Mouse (Mus musculus): ENCODE results near the gene Gucy2c. TPM values are rescaled to one million over a fixed set of nuclear protein-coding genes. Genes with fewer than 3 reads are reported as not detected.
"Not testable (repeated sequence)": the region's sequence is repeated elsewhere in the genome, so short reads cannot be mapped to it uniquely, and the experiment has no call there.

Gucy2c gene
- polyA plus RNA-seq, 1 experiment = 0.10 TPM

DNA sequence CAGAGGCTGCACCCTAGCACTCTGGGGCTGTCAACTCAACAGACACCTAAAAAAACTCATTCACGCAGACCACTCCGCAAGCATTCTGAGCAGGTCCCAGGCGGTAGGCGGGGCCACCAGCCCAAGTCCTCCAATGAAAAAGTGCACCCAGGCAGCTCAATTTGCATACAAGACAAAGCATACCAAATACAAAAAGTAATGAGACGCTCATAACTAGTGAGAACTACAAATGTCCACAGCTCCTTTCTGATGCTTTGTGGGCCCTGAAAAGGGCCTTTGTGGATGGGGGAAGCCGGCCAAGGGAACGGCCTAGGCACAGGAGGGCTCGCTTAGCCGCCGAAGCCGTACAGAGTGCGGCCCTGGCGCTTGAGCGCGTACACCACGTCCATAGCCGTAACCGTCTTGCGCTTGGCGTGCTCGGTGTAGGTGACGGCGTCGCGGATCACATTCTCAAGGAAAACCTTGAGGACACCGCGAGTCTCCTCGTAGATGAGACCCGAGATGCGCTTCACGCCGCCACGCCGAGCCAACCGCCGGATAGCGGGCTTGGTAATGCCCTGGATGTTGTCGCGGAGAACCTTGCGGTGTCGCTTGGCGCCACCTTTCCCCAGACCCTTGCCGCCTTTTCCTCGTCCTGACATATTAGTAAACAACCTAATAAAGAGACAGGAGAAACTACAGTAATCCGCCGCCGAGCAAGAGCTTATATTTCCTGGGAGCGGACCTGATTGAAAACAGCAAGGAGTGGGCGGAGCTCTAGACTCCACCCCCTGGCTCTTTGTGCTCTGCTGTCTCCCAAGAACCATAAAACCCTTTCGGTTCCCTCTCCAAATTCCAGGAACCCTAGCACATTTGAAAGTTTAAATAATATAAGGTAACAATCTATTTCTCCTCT lies 22.4 kb upstream of the Gucy2c start, which contains the start of gene Hist4h4:
Hist4h4 (minus strand) TSS at position 677 of the 895 bp plus-strand sequence.
- peak; percentile 93 to 100 for DNase-seq (ENCODE audit: extremely low spot score in 1 of 2, low spot score in 1 of 2)

DNA sequence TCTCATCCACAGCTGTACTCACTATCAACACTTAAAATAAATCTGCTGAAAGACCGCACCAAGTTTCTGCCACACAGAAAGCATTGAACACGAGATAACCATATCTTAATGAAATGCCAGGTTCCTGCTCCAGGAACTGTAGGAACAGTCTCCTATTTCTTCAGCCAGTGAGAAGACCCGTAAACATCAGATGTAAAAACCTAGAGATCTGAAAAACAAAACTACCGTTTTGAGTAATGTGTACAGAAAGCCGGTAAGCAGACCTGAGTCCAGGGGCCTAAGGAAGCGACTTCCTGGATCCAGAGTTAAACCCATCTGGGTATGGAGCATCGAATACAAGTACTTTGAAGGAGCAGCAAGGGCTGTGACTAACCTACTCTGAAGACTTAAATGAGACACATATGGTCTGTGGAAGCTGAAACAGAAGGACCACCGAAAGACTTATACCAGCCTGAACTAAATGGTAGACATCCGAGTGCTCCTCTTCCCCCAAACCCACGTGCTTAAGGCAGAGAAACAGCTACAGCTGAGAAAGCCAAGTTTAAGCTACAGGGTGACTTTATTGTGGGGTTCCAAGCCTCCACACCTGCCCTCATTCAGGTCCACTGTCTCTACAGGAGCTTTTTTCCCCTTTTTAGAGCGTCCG lies 21.7 kb upstream of the Gucy2c start:
- DNase-seq (ENCODE audit: extremely low spot score in 1 of 2, low spot score in 1 of 2) = no peak

- no peak for DNase-seq (ENCODE audit: extremely low spot score in 1 of 2, low spot score in 1 of 2)
Measured at GRCm38 (mm10) chr6:136801274-136801673, 19.7 kb upstream of the Gucy2c start.

- no peak for DNase-seq (ENCODE audit: extremely low spot score in 1 of 2, low spot score in 1 of 2)
Measured at GRCm38 (mm10) chr6:136800710-136801109, 19.1 kb upstream of the Gucy2c start.

GRCm38 (mm10) chr6:136797874-136798693 lies 16.5 kb upstream of the Gucy2c start:
- DNase-seq (ENCODE audit: extremely low spot score in 1 of 2, low spot score in 1 of 2) = not testable (repeated sequence)

DNA sequence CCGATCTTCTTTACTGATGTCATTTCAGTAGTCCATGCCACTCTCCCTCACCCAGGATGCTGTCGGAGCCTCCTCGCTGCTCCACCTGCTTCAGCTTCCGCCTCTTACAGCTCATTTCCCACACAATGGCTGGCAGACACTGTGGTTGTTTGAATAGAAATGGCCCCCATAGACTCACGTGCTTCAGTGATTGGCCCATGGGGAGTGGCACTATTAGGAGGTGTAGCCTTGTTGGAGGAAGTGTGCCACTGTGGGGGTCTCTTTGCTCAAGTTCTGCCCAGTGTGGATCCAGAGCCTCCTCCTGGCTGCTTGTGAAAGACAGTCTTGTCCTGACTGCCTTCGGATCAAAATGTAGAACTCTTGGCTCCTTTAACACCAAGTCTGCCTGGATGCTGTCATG lies 14.3 kb upstream of the Gucy2c start:
- DNase-seq (ENCODE audit: extremely low spot score in 1 of 2, low spot score in 1 of 2) = no peak

DNA sequence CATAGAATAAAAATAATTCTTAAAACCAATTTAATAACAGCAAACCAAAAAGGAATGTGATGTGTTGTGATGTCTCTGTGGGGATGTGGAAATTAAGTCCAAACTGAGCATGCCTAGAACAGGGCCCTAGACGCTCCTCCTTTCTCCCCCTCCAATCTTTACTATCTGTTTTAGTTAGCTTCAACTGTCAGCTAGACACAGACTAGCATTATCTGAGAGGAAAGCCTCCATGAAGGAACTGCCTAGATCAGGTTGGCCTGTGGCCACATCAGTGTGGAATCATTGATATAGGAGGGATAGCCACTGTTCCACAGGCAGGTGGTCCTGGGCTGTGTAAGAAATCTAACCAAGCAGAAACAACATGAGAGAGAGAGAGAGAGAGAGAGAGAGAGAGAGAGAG lies 13.5 kb upstream of the Gucy2c start:
- no peak for DNase-seq (ENCODE audit: extremely low spot score in 1 of 2, low spot score in 1 of 2)

- no peak for DNase-seq (ENCODE audit: extremely low spot score in 1 of 2, low spot score in 1 of 2)
Measured at GRCm38 (mm10) chr6:136793831-136794525, 12.4 kb upstream of the Gucy2c start.

GRCm38 (mm10) chr6:136792884-136793758 lies 11.6 kb upstream of the Gucy2c start:
- no peak for DNase-seq (ENCODE audit: extremely low spot score in 1 of 2, low spot score in 1 of 2)

GRCm38 (mm10) chr6:136789391-136789971 lies 7.9 kb upstream of the Gucy2c start:
- DNase-seq (ENCODE audit: extremely low spot score in 1 of 2, low spot score in 1 of 2) = no peak

GRCm38 (mm10) chr6:136782761-136783160 lies 1.2 kb upstream of the Gucy2c start:
- peak in 1 of 2 experiments; percentile 47 for DNase-seq (ENCODE audit: extremely low spot score in 1 of 2, low spot score in 1 of 2)

GRCm38 (mm10) chr6:136782146-136782545 lies 581 bp upstream of the Gucy2c start:
- DNase-seq (ENCODE audit: extremely low spot score in 1 of 2, low spot score in 1 of 2) = no peak

GRCm38 (mm10) chr6:136776392-136776791 lies 5.2 kb downstream of the Gucy2c start:
- DNase-seq (ENCODE audit: extremely low spot score in 1 of 2, low spot score in 1 of 2) = no peak

DNA sequence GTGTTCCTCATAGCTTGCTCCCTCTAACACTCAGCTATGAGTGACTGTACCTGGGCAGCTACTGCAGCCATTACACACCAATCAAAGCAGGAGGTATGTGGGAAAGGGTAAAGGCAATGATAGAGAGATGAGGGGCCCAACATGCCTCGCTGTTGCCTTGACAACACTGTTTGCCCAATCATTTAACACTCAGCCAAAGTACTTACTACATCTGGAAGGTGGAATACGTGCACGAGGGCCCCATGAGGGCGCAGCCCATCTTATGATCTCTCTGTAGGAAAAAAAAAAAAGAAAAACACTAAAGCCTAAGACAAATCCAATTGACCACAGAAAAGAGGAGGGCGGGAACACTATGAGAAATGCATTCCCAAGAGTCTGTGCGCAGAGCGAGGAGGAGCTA lies 11.7 kb downstream of the Gucy2c start:
- DNase-seq (ENCODE audit: extremely low spot score in 1 of 2, low spot score in 1 of 2) = no peak

DNA sequence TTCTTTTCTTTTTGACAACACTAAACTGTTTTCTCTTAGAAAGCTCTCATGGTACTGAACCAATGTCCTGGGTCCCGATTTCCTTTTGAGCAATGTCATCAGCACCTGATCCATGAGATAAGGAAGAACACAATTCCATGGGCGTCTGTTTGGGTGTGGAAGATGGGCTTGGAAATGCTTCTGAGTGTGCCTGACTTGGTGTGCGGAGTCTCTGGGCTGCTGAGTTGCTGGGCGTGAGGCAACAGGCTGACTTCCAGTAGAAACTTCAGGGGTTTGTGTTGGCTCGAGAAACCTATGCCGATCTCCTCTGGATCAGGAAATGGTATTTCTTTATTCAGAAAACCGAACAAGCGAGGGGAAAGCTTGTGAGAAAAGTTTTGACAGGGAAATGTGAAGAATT lies 12.4 kb downstream of the Gucy2c start:
- no peak for DNase-seq (ENCODE audit: extremely low spot score in 1 of 2, low spot score in 1 of 2)

DNA sequence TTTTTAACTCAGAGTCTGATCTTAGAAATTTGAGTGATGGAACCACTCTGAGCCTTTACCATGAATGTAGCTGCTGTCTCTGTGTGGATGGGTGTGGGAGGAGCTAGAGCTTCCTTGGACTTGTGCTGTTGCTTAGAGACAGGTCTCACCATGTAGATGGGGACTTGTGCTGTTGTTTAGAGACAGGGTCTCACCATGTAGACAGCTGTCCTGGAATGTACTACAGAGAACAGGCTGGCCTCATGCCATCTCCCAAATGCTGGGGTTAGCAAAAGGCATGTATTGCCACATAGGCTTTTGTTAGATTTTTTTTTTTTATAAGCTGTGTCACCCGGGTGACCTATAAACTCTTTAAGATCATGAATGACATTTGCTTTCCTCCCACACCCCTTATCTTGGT lies 17.7 kb downstream of the Gucy2c start:
- DNase-seq (ENCODE audit: extremely low spot score in 1 of 2, low spot score in 1 of 2) = peak in 1 of 2 experiments; percentile 5

GRCm38 (mm10) chr6:136750567-136750966 lies 31.0 kb downstream of the Gucy2c start:
- no peak for DNase-seq (ENCODE audit: extremely low spot score in 1 of 2, low spot score in 1 of 2)

DNA sequence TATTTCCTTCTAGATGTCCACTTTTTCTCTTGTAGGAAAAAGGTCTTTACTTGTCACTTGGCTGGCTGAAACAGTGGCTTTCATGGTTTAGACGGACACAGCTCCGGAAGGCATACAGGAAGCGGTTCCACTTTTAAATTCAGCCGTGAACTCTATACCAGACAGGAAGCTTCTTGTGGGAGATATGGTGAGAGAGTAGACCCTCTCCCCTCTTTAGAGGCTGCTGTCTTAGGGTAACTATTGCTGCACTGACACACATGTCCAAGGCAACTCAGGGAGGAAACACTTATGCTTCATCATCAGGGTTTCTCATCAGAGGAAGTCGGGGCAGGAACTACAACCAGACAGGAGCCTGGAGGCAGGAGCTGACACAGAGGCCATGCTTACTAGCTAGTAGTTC lies 36.0 kb downstream of the Gucy2c start:
- no peak for DNase-seq (ENCODE audit: extremely low spot score in 1 of 2, low spot score in 1 of 2)

- no peak for DNase-seq (ENCODE audit: extremely low spot score in 1 of 2, low spot score in 1 of 2)
Measured at GRCm38 (mm10) chr6:136743729-136744128, 37.8 kb downstream of the Gucy2c start.
